Mouse (Mus musculus): ENCODE results near the gene Vrk2.

- TF ChIP-seq POLR2A (IDR thresholded peaks at IDR 0.05; ENCODE audit: borderline replicate concordance, insufficient read depth, low read length) (no peak), CTCF (IDR thresholded peaks at IDR 0.05; ENCODE audit: borderline replicate concordance, insufficient read depth, low read depth, low read length) (no peak)
Measured at GRCm38 (mm10) chr11:26526861-26527260, 66.9 kb downstream of the Vrk2 start.
